Mouse (Mus musculus) layer of hippocampus, adult 6 months (tissue): ENCODE measurements around the gene Dpy30. TPM values are rescaled to one million over a fixed set of nuclear protein-coding genes. Genes with fewer than 3 reads are reported as not detected.

Experiments
- long read RNA-seq, 2 experiments: library from polyadenylated mRNA; unstranded; transcript quantifications; one replicate each; pipeline ENCODE4 v2.0.0; 2019 to 2020
- polyA plus RNA-seq: library from polyadenylated mRNA; unstranded; fragments of <200 nt; fragmentation: Nextera tagmentation; gene quantifications from 2 replicates; pipeline ENCODE4 v1.2.3, GENCODE M21; 2021

Dpy30 gene
- polyA plus RNA-seq, result 117 and 123 TPM in 2 replicates
- long read RNA-seq, experiment 1, transcript Dpy30-206 (5 exons, 734 nt), result major isoform, 50 of 63 reads
- long read RNA-seq, experiment 1, transcript Dpy30-203 (4 exons, 694 nt), result minor isoform, 6 of 63 reads
- long read RNA-seq, experiment 1, partial matches to known transcripts, result 3 of 63 reads
- long read RNA-seq, experiment 1, other reads (novel, unspliced or antisense), result 2 of 63 reads
- long read RNA-seq, experiment 2, transcript Dpy30-206 (5 exons, 734 nt), result major isoform, 9 of 11 reads
- long read RNA-seq, experiment 2, partial matches to known transcripts, result 0 of 11 reads
- long read RNA-seq, experiment 2, other reads (novel, unspliced or antisense), result 1 of 11 reads

GRCm38 (mm10) chr17:74323844-74324243 lies at the start of gene Dpy30:
Gene Dpy30, minus strand, starts transcription at chr17:74323944.

GRCm38 (mm10) chr17:74338937-74339804 lies 15.4 kb upstream of the Dpy30 start, which contains the start of gene Spast:
Gene Spast, plus strand, starts transcription at chr17:74338987.

DNA sequence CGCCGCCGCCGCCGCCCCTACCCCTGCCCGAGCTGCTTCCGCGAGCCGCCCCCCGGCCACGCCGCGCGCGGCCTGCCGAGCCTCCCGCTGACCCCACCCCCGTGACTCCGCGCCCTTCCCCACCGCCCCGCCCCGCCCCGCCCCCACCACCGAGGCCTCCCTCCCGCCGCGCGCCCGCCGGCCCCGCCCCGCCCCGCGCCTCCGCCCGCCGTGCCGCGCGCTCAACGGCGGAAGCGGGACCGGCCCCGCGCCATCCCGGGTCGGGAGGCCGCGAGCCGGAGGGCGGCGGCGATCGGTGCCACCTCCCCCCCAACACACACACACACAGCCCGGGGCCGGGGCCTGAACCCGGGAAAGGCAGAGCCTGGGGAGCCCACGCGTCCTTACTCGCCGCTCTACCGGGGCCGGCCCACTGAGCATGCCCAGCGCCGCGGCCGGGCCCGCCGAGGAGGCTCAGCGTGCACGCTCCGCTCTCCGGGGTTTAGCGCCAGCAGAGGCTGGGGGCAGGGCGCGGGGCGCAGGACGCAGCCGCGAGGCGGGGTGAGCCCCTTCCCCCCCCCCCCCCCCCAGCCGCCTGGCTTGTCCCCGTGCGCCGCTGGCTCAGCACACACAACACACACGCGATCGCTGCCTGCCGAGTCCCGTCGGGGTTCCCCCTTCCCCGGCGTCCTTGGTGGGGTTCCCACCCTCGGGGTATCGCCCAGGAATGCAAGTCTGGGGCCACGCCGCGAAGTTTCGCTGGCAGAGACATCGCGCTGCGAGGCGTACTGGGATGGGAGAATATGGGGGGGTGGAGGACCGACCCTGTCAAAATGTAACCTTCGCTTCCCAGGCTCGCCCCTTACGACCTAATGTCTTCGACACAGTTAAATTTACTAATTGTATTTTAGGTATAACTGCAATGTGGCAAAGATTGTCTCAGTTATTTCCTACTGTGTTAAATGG lies 28.4 kb downstream of the Dpy30 start, which contains the start of gene Memo1:
Memo1 (minus strand) TSS at position 496 of the 945 bp plus-strand sequence.

Other genes starting within 250 kb of the Dpy30 start
- 27.8 and 29.9 TPM in 2 replicates for gene Memo1, start 28.4 kb downstream of the Dpy30 start, polyA plus RNA-seq
- gene Spast, start 15.0 kb upstream of the Dpy30 start, polyA plus RNA-seq, result 4.6 and 4.7 TPM in 2 replicates
- 16.6 and 18.4 TPM in 2 replicates for gene Slc30a6, start 71.7 kb upstream of the Dpy30 start, polyA plus RNA-seq
- gene Nlrc4, start 135.2 kb upstream of the Dpy30 start, polyA plus RNA-seq, result 0.18 TPM in 2 replicates
- gene Yipf4, start 165.5 kb upstream of the Dpy30 start, polyA plus RNA-seq, result 85.2 and 88.8 TPM in 2 replicates
- gene Birc6, start 204.4 kb upstream of the Dpy30 start, polyA plus RNA-seq, result 92.0 and 121 TPM in 2 replicates